Mouse (Mus musculus): ENCODE data around the gene Arl14ep.

DNA sequence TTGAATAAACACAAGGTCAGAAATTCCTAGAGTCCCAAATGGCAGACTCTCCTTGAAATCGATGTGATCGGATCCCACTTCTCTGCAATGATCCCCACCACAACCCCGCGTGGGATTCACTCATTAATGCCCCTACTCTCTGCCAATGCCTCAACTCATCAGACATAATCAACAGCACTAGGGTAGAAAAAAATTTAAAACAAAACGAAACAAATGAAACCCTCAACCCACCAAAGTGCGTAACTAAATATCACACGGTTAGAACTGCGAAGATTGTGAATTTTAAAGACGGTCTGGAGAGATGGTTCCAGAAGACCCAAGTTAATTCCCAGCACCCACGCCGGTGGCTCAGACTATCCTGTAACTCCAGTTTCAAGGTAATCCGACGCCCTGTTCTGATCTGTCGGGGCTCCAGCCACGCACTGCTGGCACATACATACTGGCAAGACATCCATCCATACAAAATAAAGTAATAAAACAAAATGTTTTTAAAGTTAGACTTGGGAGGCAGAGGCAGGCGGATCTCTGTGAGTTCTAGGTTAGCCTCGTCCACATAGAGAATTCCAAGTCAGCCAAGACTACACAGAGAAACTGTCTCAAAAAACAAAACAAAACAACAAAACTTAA lies 779 bp downstream of the Arl14ep start:
- TF ChIP-seq CTCF (IDR thresholded peaks at IDR 0.05; ENCODE audit: control insufficient read depth, insufficient read depth, insufficient read length) (no peak), MYOG (IDR thresholded peaks at IDR 0.05; ENCODE audit: control insufficient read depth, extremely low read depth, insufficient read length) (no peak), CEBPB (IDR thresholded peaks at IDR 0.05; ENCODE audit: low read depth) (no peak), USF1 (IDR thresholded peaks at IDR 0.05; ENCODE audit: low read depth) (no peak), MYOD1 (IDR thresholded peaks at IDR 0.05; ENCODE audit: control insufficient read depth, insufficient read length, low read depth) (no peak), MAX (IDR thresholded peaks at IDR 0.05) (no peak), FOSL1 (IDR thresholded peaks at IDR 0.05; ENCODE audit: insufficient read depth, low read length, poor library complexity, severe bottlenecking) (no peak)
